Mouse (Mus musculus) embryonic fibroblast, embryonic 13.5 days (primary cell): ENCODE data around the gene Pfdn2.

Experiments used
- CTCF ChIP-seq: IDR thresholded peaks from 2 replicates; pipeline ENCODE4 v1.5.1; 2011; ENCODE audit warnings: mild to moderate bottlenecking, control low read depth, low read length, moderate library complexity, borderline replicate concordance; ENCODE audit not compliant: insufficient read depth
- POLR2A ChIP-seq: IDR thresholded peaks from 2 replicates; pipeline ENCODE4 v1.6.1; 2011; ENCODE audit warnings: low read depth, mild to moderate bottlenecking, control low read depth, low read length, moderate library complexity

DNA sequence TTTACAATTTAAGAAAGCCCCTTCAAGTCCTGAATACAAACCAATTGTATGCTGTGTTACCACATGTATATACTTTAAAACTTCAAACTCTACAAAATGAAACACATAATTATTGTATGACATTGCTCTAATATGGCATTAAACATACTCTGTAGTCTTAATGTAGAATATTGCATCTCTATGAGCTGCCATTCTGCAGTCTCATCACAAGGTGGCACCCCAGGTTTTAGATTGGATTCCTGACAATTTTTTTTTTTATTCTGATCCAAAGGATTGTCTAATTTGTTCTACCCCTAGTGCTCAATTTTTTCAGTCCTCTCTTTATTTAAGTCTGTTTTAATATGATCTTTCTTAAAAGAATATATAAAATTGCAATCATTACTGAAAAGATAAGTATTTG is 24.1 kb upstream of the Pfdn2 start:
- TF ChIP-seq CTCF: no peak
- TF ChIP-seq POLR2A: no peak
